Mouse (Mus musculus) bone marrow macrophage, adult 2 months (primary cell): ENCODE measurements around the gene Nf1.

Experiments
- CTCF ChIP-seq: IDR thresholded peaks from 2 replicates; pipeline ENCODE4 v1.5.1; 2012; ENCODE audit warnings: low read depth, mild to moderate bottlenecking, low read length, moderate library complexity
- POLR2A ChIP-seq: IDR thresholded peaks from 2 replicates; pipeline ENCODE4 v1.6.1; 2012; ENCODE audit warnings: mild to moderate bottlenecking, low read depth, low read length, borderline replicate concordance

- TF ChIP-seq POLR2A: no peak
- no peak for TF ChIP-seq CTCF
These were observed 39.6 kb upstream of the Nf1 start for GRCm38 (mm10) chr11:79299719-79300431.
